Mouse (Mus musculus) megakaryocyte, embryonic 14.5 days (primary cell): ENCODE results near the gene Fbrsl1.

Source experiments
- FLI1 ChIP-seq: IDR thresholded peaks from 2 replicates; pipeline ENCODE4 v1.6.1; 2012; ENCODE audit warnings: low read length, inconsistent platforms, mixed read lengths
- GATA1 ChIP-seq: IDR thresholded peaks from 3 replicates; pipeline ENCODE4 v1.6.1; 2012; ENCODE audit warnings: mixed read lengths, low read length, inconsistent platforms, borderline replicate concordance

DNA sequence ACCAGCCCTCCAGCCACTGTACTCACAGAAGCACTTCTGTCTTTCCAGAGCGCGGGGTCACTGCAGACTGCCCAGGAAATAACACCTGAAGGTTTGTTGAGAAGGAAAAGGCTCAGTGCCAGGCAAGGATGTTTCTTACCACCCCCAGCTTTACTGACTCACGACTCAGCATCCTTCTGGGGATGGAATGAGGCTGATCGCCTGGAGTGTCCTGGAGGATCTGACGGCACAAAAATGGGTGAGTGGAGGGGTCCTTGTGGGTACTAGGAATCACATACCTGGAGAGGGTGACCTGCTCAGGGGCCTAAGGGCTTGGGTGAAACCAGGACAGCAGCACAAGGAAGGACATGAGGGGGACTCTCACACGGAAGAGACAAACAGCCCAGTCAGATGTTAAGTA lies 19.4 kb upstream of the Fbrsl1 start:
- TF ChIP-seq GATA1 (no peak), FLI1 (no peak)
